Mouse (Mus musculus) CH12.LX (cell line): ENCODE measurements around the gene Hist1h2bf. TPM values are rescaled to one million over a fixed set of nuclear protein-coding genes. Genes with fewer than 3 reads are reported as not detected.
"Not testable (repeated sequence)": the region's sequence is repeated elsewhere in the genome, so short reads cannot be mapped to it uniquely, and the experiment has no call there.

Source experiments
- DNase-seq: peaks from one replicate; pipeline ENCODE4 v3.0.0-alpha.2; 2013; ENCODE audit errors: extremely low read depth
- H3K27ac ChIP-seq: 2 replicates; pipeline ENCODE4 v1.5.1; 2012; ENCODE audit warnings: low read depth, mild to moderate bottlenecking, control low read depth, moderate library complexity; ENCODE audit not compliant: insufficient read depth
- H3K27me3 ChIP-seq: replicated peaks from 2 replicates; pipeline ENCODE3; 2012; ENCODE audit warnings: inconsistent platforms
- H3K36me3 ChIP-seq, 2 experiments: replicated peaks in 1 of 2; 2 replicates each; pipeline versions ENCODE3 to v1.6.1; 2012; ENCODE audit warnings: inconsistent platforms in 1 of 2, low read length in 1 of 2, mild to moderate bottlenecking in 1 of 2, mixed read lengths in 1 of 2, moderate library complexity in 1 of 2; ENCODE audit not compliant: control insufficient read depth in 1 of 2, insufficient read depth in 1 of 2
- H3K4me1 ChIP-seq, 2 experiments: 2 replicates each; pipeline ENCODE4 v1.6.1; 2012; ENCODE audit warnings: inconsistent platforms in 1 of 2, moderate library complexity in 1 of 2; ENCODE audit not compliant: insufficient read depth in 2 of 2, control insufficient read depth in 1 of 2
- H3K4me2 ChIP-seq: 2 replicates; pipeline ENCODE4 v1.6.1; 2012; ENCODE audit warnings: low read depth, mild to moderate bottlenecking, control low read depth; ENCODE audit not compliant: poor library complexity, insufficient read depth, severe bottlenecking
- H3K4me3 ChIP-seq, 3 experiments: fragments of 150-350 bp in 1 of 3; sonication (generic) in 1 of 3; replicated peaks in 1 of 3; 2 replicates each; pipeline versions ENCODE3 to v1.5.1; 2011 to 2012; ENCODE audit warnings: low read depth in 2 of 3, low read length in 2 of 3, mild to moderate bottlenecking in 2 of 3, moderate library complexity in 2 of 3, control low read depth in 1 of 3, improper control_type of control experiment in 1 of 3, inconsistent platforms in 1 of 3, mixed read lengths in 1 of 3; ENCODE audit not compliant: poor library complexity in 1 of 3
- H3K79me2 ChIP-seq: replicated peaks from 2 replicates; pipeline ENCODE4 v1.6.1; 2012; ENCODE audit warnings: mild to moderate bottlenecking, moderate library complexity; ENCODE audit not compliant: control insufficient read depth, poor library complexity, insufficient read depth, severe bottlenecking; ENCODE audit errors: extremely low read depth
- H3K9ac ChIP-seq: 2 replicates; pipeline ENCODE4 v1.6.1; 2012; ENCODE audit warnings: low read depth, mild to moderate bottlenecking, control low read depth, moderate library complexity; ENCODE audit not compliant: insufficient read depth
- H3K9me3 ChIP-seq: replicated peaks from 2 replicates; pipeline ENCODE3; 2012; ENCODE audit warnings: low read length, inconsistent platforms, mixed read lengths
- BHLHE40 ChIP-seq: IDR thresholded peaks from 2 replicates; pipeline ENCODE4 v1.6.1; 2011; ENCODE audit warnings: mild to moderate bottlenecking, low read depth, low read length, improper control_type of control experiment
- CHD1 ChIP-seq: IDR thresholded peaks from 2 replicates; pipeline ENCODE4 v1.6.1; 2012; ENCODE audit warnings: low read depth, low read length, improper control_type of control experiment, inconsistent platforms
- CHD2 ChIP-seq: IDR thresholded peaks from 2 replicates; pipeline ENCODE4 v1.6.1; 2011; ENCODE audit warnings: low read length, improper control_type of control experiment
- E2F4 ChIP-seq: IDR thresholded peaks from 2 replicates; pipeline ENCODE4 v1.6.1; 2011; ENCODE audit warnings: low read depth, low read length, improper control_type of control experiment; ENCODE audit not compliant: insufficient replicate concordance
- ETS1 ChIP-seq: conservative IDR thresholded peaks from 2 replicates; pipeline ENCODE4 v1.6.1; 2012; ENCODE audit warnings: low read depth, mild to moderate bottlenecking, inconsistent platforms, low read length, improper control_type of control experiment, moderate library complexity
- HCFC1 ChIP-seq: IDR thresholded peaks from 2 replicates; pipeline ENCODE4 v1.6.1; 2012; ENCODE audit warnings: low read depth, mild to moderate bottlenecking, inconsistent platforms, low read length, improper control_type of control experiment
- IRF4 ChIP-seq: IDR thresholded peaks from 2 replicates; pipeline ENCODE4 v1.6.1; 2014; ENCODE audit warnings: low read depth, mild to moderate bottlenecking, inconsistent platforms, low read length, improper control_type of control experiment
- KAT2A ChIP-seq: IDR thresholded peaks from 2 replicates; pipeline ENCODE4 v1.6.1; 2012; ENCODE audit warnings: low read length, improper control_type of control experiment, inconsistent platforms; ENCODE audit not compliant: insufficient replicate concordance
- MAX ChIP-seq: IDR thresholded peaks from 2 replicates; pipeline ENCODE4 v1.6.1; 2011; ENCODE audit warnings: low read length, improper control_type of control experiment
- MAZ ChIP-seq: IDR thresholded peaks from 2 replicates; pipeline ENCODE4 v1.6.1; 2012; ENCODE audit warnings: low read depth, mild to moderate bottlenecking, inconsistent platforms, low read length, improper control_type of control experiment, moderate library complexity
- MXI1 ChIP-seq: IDR thresholded peaks from 2 replicates; pipeline ENCODE4 v1.6.1; 2011; ENCODE audit warnings: mild to moderate bottlenecking, low read depth, low read length, improper control_type of control experiment
- MYC ChIP-seq: IDR thresholded peaks from 2 replicates; pipeline ENCODE4 v1.6.1; 2011; ENCODE audit warnings: low read depth, mild to moderate bottlenecking, improper control_type of control experiment, low read length
- NELFE ChIP-seq: IDR thresholded peaks from 2 replicates; pipeline ENCODE4 v1.6.1; 2011; ENCODE audit warnings: low read depth, low read length, improper control_type of control experiment
- NRF1 ChIP-seq: IDR thresholded peaks from 2 replicates; pipeline ENCODE4 v1.6.1; 2014; ENCODE audit warnings: low read depth, mild to moderate bottlenecking, inconsistent platforms, low read length, improper control_type of control experiment, moderate library complexity
- PAX5 ChIP-seq: IDR thresholded peaks from 2 replicates; pipeline ENCODE4 v1.6.1; 2012; ENCODE audit warnings: low read length, inconsistent platforms, mixed read lengths
- POLR2A ChIP-seq: IDR thresholded peaks from 2 replicates; pipeline ENCODE4 v1.6.1; 2011; ENCODE audit warnings: low read depth, mild to moderate bottlenecking, improper control_type of control experiment, low read length
- POLR2AphosphoS2 ChIP-seq: IDR thresholded peaks from 2 replicates; pipeline ENCODE4 v1.6.1; 2011; ENCODE audit warnings: low read depth, low read length, improper control_type of control experiment
- RCOR1 ChIP-seq: conservative IDR thresholded peaks from 2 replicates; pipeline ENCODE4 v1.6.1; 2012; ENCODE audit warnings: low read depth, mild to moderate bottlenecking, inconsistent platforms, low read length, improper control_type of control experiment
- SIN3A ChIP-seq: IDR thresholded peaks from 2 replicates; pipeline ENCODE4 v1.6.1; 2012; ENCODE audit warnings: low read length, improper control_type of control experiment, inconsistent platforms
- TBP ChIP-seq: conservative IDR thresholded peaks from 2 replicates; pipeline ENCODE4 v1.6.1; 2011; ENCODE audit warnings: low read depth, low read length, improper control_type of control experiment
- TCF12 ChIP-seq: IDR thresholded peaks from 2 replicates; pipeline ENCODE4 v1.6.1; 2014; ENCODE audit warnings: low read depth, mild to moderate bottlenecking, inconsistent platforms, low read length, improper control_type of control experiment
- UBTF ChIP-seq: IDR thresholded peaks from 2 replicates; pipeline ENCODE4 v1.6.1; 2012; ENCODE audit warnings: low read depth, mild to moderate bottlenecking, inconsistent platforms, low read length, improper control_type of control experiment, moderate library complexity
- USF2 ChIP-seq: conservative IDR thresholded peaks from 2 replicates; pipeline ENCODE4 v1.6.1; 2011; ENCODE audit warnings: low read depth, low read length, improper control_type of control experiment
- ZMIZ1 ChIP-seq: IDR thresholded peaks from 2 replicates; pipeline ENCODE4 v1.6.1; 2012; ENCODE audit warnings: low read depth, mild to moderate bottlenecking, inconsistent platforms, low read length, improper control_type of control experiment
- dilution Hi-C: fragments of 300-500 bp; cut with MboI; formaldehyde crosslinking; loops from 2 replicates; pipeline ENCODE4 v1.14.3; 2020; ENCODE audit warnings: low sequenced_read_pairs; ENCODE audit not compliant: extremely low pct_unique_long_range_greater_than_20kb, extremely low pct_ligation_motif_present
- in situ Hi-C: fragments of 300-500 bp; cut with MboI; formaldehyde crosslinking; loops from 3 replicates; pipeline ENCODE4 v1.14.3; 2019; ENCODE audit warnings: low sequenced_read_pairs, low pct_ligation_motif_present, low pct_unique_long_range_greater_than_20kb, mixed read lengths
- polyA plus RNA-seq: library from polyadenylated mRNA; unstranded; fragments of >175 nt; gene quantifications from 2 replicates; pipeline ENCODE4 v1.2.1, GENCODE M21; 2012; ENCODE audit warnings: low read depth; ENCODE audit not compliant: insufficient read length
- total RNA-seq, 2 experiments: library from RNA; depleted of rRNA; stranded (reverse); fragments of 300-350 nt in 1 of 2; fragments of >200 nt in 1 of 2; gene quantifications; 2 replicates each; pipeline ENCODE4 v1.2.3; 2012 to 2014

Hist1h2bf gene
- total and polyA plus RNA-seq, 3 experiments, result 1.7 to 1,243 (median 50.8) TPM

DNA sequence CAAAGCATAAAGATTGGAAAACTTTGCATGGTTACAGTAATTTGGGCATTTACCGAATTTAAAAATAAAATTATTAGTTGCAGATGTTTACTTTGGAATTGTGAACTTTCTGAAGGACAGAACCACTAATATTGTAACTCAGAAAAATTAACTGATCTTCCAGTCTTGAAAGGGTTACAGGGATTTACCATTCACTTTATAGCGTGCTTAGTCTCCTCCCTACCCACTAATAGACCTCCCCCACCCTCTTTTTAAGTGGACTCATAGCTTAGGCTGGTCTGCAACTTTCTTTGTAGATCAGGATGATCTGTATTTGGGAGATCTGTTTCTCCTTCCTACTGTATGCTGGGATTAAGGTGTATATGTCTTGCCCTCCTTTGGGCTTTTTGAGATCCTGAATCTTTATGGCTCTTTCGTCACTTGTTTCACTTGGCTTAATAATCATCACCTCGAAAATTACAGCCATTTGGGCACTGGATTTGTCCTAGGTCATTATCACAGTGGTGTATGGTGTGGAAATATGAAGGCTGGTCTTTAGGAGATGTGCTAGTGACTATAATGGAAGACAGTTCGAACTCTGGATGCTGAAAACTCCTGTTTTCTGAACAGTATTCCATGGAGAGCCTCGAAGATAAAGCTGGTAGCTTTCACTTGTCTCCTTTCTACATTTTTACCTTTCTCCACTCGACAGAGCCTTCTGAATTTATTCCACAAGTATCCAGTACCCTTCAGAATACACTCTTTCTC lies 37.7 kb downstream of the Hist1h2bf start:
- dilution Hi-C loops, result no loop called here
- Histone ChIP-seq H3K27ac (peak overlapping the region; percentile 80), H3K4me1 (peaks cover 9 to 57% of the 10 kb centered on the region in 2 experiments; a peak in 3 of 4 replicates)

DNA sequence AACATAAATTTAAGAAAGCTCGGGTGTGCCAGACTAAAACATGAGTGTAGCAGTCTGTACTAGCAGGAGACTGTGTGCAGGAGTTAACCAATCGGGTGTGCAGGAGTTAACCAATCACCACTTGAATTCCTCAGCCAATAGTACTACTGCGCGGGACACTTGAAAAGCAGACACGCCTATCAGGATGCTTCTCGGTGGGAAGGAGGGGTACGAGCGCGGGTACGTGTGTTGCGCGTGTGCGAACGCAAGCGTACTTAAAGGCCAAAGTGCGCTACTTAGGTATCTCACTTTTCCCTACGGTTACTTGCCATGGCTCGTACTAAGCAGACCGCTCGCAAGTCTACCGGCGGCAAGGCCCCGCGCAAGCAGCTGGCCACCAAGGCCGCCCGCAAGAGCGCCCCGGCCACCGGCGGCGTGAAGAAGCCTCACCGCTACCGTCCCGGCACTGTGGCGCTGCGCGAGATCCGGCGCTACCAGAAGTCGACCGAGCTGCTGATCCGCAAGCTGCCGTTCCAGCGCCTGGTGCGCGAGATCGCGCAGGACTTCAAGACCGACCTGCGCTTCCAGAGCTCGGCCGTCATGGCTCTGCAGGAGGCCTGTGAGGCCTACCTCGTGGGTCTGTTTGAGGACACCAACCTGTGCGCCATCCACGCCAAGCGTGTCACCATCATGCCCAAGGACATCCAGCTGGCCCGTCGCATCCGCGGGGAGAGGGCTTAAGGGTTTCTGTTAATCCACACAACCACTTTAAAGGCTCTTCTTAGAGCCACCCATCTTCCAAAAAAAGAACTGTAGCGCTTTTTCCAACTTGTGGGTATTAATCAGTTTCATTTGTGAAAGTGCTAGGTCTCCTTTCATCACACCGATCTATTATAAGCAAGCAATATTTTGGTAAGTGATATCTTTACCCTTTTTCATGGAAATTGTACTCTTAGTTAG lies 38.6 kb downstream of the Hist1h2bf start, which contains the start of gene Hist1h3g:
Hist1h3g (plus strand) TSS at position 286 of the 939 bp plus-strand sequence.
- H3K9ac ChIP-seq, result peak within 1 kb of the TSS; percentile 100
- peak within 1 kb of the TSS; percentile 49 to 70 (median 55) for H3K4me3 ChIP-seq
- H3K79me2 ChIP-seq, in situ Hi-C loops, dilution Hi-C loops, H3K9me3 ChIP-seq, H3K27me3 ChIP-seq, H3K36me3 ChIP-seq: not testable (repeated sequence)
- peaks cover 9 to 51% of the 10 kb centered on the region in 2 experiments; a peak in 3 of 4 replicates for H3K4me1 ChIP-seq
- TF ChIP-seq BHLHE40 (peak; percentile 19; the same call in 1 of the 2 replicates), MYC (peak; percentile 77), CHD2 (peak; percentile 88), NELFE (peak; percentile 99), USF2 (peak; percentile 18), POLR2A (peak; percentile 97), HCFC1 (peak; percentile 48), MAZ (0 out of 2 replicates have a peak, but pooled peaks have one; percentile 13), MXI1 (0 out of 2 replicates have a peak, but pooled peaks have one; percentile 25), RCOR1 (0 out of 2 replicates have a peak, but pooled peaks have one; percentile 68), NRF1 (peak; percentile 85), TCF12 (peak; percentile 87; the same call in 1 of the 2 replicates), CHD1 (peak; percentile 95; the same call in 1 of the 2 replicates), KAT2A (peak; percentile 68; the same call in 1 of the 2 replicates), POLR2AphosphoS2 (peak; percentile 100), IRF4 (peak; percentile 31; the same call in 1 of the 2 replicates), E2F4 (peak; percentile 100), SIN3A (peak; percentile 61), TBP (peak; percentile 98), ZMIZ1 (peak; percentile 99), UBTF (peak; percentile 97), MAX (peak; percentile 40; the same call in 1 of the 2 replicates)
- peak within 1 kb of the TSS; percentile 98 for H3K4me2 ChIP-seq
- peak; percentile 98 for DNase-seq
- H3K27ac ChIP-seq, result peak within 1 kb of the TSS; percentile 93

More for the DNA sequence above, 37.7 kb downstream of the Hist1h2bf start:
- Histone ChIP-seq H3K9ac (peak overlapping the region; percentile 95), H3K9me3 (no peaks in the 10 kb centered on the region), H3K4me3 (peak overlapping the region; percentile 49 to 58 (median 55)), H3K4me2 (peak overlapping the region; percentile 93), H3K27me3 (no peaks in the 10 kb centered on the region), H3K36me3 (no peaks in the 10 kb centered on the region), H3K79me2 (no peaks in the 10 kb centered on the region)
- TF ChIP-seq MAZ (no peak), POLR2A (peak; percentile 54; the same call in 1 of the 2 replicates), POLR2AphosphoS2 (peak; percentile 86), TBP (0 out of 2 replicates have a peak, but pooled peaks have one; percentile 4), PAX5 (no peak), ETS1 (no peak), SIN3A (0 out of 2 replicates have a peak, but pooled peaks have one; percentile 57), MYC (0 out of 2 replicates have a peak, but pooled peaks have one; percentile 2), MXI1 (no peak), RCOR1 (peak; percentile 21; the same call in 1 of the 2 replicates), BHLHE40 (no peak), ZMIZ1 (peak; percentile 93; the same call in 1 of the 2 replicates), CHD2 (no peak)
- DNase-seq, result no peak
- in situ Hi-C loops, result no loop called here
